Mouse (Mus musculus) intestine, postnatal 0 days (tissue): ENCODE results near the gene Cfap161. TPM values are rescaled to one million over a fixed set of nuclear protein-coding genes. Genes with fewer than 3 reads are reported as not detected.

Experiments used
- ATAC-seq: fragments of 200-750 bp; cut with Nextera tagmentation; 2 replicates; pipeline ENCODE4 v1.8.0; 2017; ENCODE audit warnings: mild to moderate bottlenecking, moderate TSS enrichment, moderate library complexity
- H3K27ac ChIP-seq: fragments of 300-500 bp; sonication (generic); 2 replicates; pipeline ENCODE4 v1.5.1; 2014; ENCODE audit warnings: mild to moderate bottlenecking, low read depth, low read length, moderate library complexity
- H3K27me3 ChIP-seq: fragments of 300-500 bp; sonication (generic); replicated peaks from 2 replicates; pipeline ENCODE4 v1.6.1; 2014; ENCODE audit warnings: low read length, mixed read lengths; ENCODE audit not compliant: control insufficient read depth, insufficient read depth
- H3K36me3 ChIP-seq: fragments of 300-500 bp; sonication (generic); 2 replicates; pipeline ENCODE4 v1.6.1; 2014; ENCODE audit warnings: mild to moderate bottlenecking, moderate library complexity; ENCODE audit not compliant: control insufficient read depth, insufficient read depth
- H3K4me1 ChIP-seq: fragments of 300-500 bp; sonication (generic); replicated peaks from 2 replicates; pipeline ENCODE4 v1.6.1; 2014; ENCODE audit warnings: antibody characterized with exemption, low read length, mixed read lengths; ENCODE audit not compliant: control insufficient read depth, insufficient read depth
- H3K4me2 ChIP-seq: fragments of 300-500 bp; sonication (generic); replicated peaks from 2 replicates; pipeline ENCODE4 v1.6.1; 2014; ENCODE audit warnings: low read depth, mild to moderate bottlenecking, moderate library complexity
- H3K4me3 ChIP-seq: fragments of 300-500 bp; sonication (generic); 2 replicates; pipeline ENCODE4 v1.5.1; 2014; ENCODE audit warnings: low read depth, low read length
- H3K9ac ChIP-seq: fragments of 300-500 bp; sonication (generic); 2 replicates; pipeline ENCODE4 v1.6.1; 2014; ENCODE audit warnings: mild to moderate bottlenecking, low read depth, low read length
- H3K9me3 ChIP-seq: fragments of 300-500 bp; sonication (generic); 2 replicates; pipeline ENCODE4 v1.6.1; 2016; ENCODE audit warnings: mixed run types; ENCODE audit not compliant: control insufficient read depth
- CTCF ChIP-seq: sonication (generic); IDR thresholded peaks from 2 replicates; pipeline ENCODE4 v1.5.1; 2016; ENCODE audit warnings: low read depth, mild to moderate bottlenecking, control low read depth, antibody characterized with exemption, moderate library complexity
- WGBS: fragments of 180-500 bp; shearing (Covaris S2); extraction: QIAGEN DNeasy Blood & Tissue Kit; methylation state at CpG from one replicate; pipeline ENCODE4 v1.1.7; 2014; 5-methylcytosine and 5-hydroxymethylcytosine counted together
- polyA plus RNA-seq: library from polyadenylated mRNA; unstranded; fragments of >200 nt; fragmentation: Nextera tagmentation; extraction: Ambion mirVana; gene quantifications from 2 replicates; pipeline ENCODE4 v1.2.1, GENCODE M21; 2015

Gene Cfap161
- polyA plus RNA-seq, 1 experiment from 2014 or later: not detected

DNA sequence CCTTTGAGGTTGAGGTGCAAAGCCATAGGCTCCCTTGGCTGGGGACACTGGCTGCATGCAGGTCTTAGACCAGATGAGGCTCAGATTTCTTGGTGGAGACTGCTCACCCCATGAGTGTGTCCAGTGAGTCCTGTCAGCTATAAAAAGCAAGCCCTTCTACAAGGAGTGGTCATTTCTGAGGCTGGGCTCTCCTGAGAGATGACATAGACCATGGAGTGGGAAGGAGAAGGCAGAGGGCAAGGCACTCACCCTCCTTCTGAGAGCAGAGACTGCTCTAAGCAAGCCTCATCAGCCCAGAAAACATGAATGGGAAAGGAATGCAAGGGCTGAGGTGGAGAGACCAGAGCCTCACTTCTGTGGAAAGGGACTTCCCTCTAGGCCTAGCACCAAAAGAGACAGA, 68.9 kb downstream of the Cfap161 start:
- H3K4me2 ChIP-seq: no peak overlapping the region
- H3K4me1 ChIP-seq: no peaks in the 10 kb centered on the region
- H3K4me3 ChIP-seq: no peak overlapping the region
- no peaks in the 10 kb centered on the region for H3K9me3 ChIP-seq
- no peaks in the 10 kb centered on the region for H3K27me3 ChIP-seq
- no peak for TF ChIP-seq CTCF
- H3K36me3 ChIP-seq: no peaks in the 10 kb centered on the region
- H3K27ac ChIP-seq: no peak overlapping the region
- ATAC-seq: no peak
- no peak overlapping the region for H3K9ac ChIP-seq

DNA sequence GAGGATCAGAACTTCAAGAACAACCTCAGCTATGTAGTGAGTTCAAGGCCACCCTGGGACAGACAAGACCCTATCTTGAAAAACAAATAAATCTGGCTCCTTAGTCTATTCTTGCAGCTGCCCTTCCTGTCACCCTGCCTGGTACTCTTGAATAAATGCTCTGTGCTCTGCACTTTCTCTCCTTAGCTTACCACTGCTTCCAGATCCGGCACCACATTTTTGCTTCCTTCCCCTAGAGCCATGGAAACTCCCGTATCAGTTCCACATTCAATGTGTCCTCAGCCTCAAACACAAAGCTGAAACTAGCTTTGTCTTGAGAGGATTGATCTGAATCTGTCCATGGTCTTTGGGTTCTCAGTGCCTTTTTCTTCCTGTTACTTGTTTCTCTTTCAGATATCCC, 70.1 kb downstream of the Cfap161 start:
- Histone ChIP-seq H3K27ac (no peak overlapping the region), H3K4me1 (no peaks in the 10 kb centered on the region), H3K4me3 (no peak overlapping the region), H3K36me3 (no peaks in the 10 kb centered on the region), H3K4me2 (no peak overlapping the region), H3K9me3 (no peaks in the 10 kb centered on the region), H3K27me3 (no peaks in the 10 kb centered on the region), H3K9ac (no peak overlapping the region)
- ATAC-seq: no peak
- 61% methylated on average over 2 of the region's 2 CpGs for WGBS
- TF ChIP-seq CTCF: no peak

Other genes starting within 250 kb of the Cfap161 start
- gene Tmc3, start 210.0 kb downstream of the Cfap161 start, polyA plus RNA-seq: 1.1 and 1.4 TPM in 2 replicates
- gene Stard5, start 162.9 kb downstream of the Cfap161 start, polyA plus RNA-seq: 67.6 and 73.2 TPM in 2 replicates
- 2.5 and 2.9 TPM in 2 replicates for gene Il16, start 49.2 kb downstream of the Cfap161 start, polyA plus RNA-seq
- 11.8 and 12.0 TPM in 2 replicates for gene Tlnrd1, start 89.4 kb upstream of the Cfap161 start, polyA plus RNA-seq
- 53.6 and 55.0 TPM in 2 replicates for gene Mesd, start 89.6 kb upstream of the Cfap161 start, polyA plus RNA-seq